Mouse (Mus musculus): Measurements from ENCODE around the gene Trim24.

- no peak for TF ChIP-seq CTCF (IDR thresholded peaks at IDR 0.05; ENCODE audit: borderline replicate concordance, control insufficient read depth, extremely low read depth, insufficient read depth, low read length, poor library complexity)
- TF ChIP-seq POLR2A (IDR thresholded peaks at IDR 0.05; ENCODE audit: control insufficient read depth, extremely low read depth, insufficient read depth, low read length, poor library complexity), result no peak
Observed at GRCm38 (mm10) chr6:37936498-37936897, 65.9 kb downstream of the Trim24 start.
